Mouse (Mus musculus): ENCODE measurements around the gene Plcl2. TPM values are rescaled to one million over a fixed set of nuclear protein-coding genes. Genes with fewer than 3 reads are reported as not detected.

Plcl2 gene
- 98.6 and 122 TPM in 2 replicates for total RNA-seq (2023)

GRCm38 (mm10) chr17:50509251-50510104 lies at the start of gene Plcl2:
TSS of gene Plcl2 (plus strand) at chr17:50509403.

Other genes starting within 250 kb of the Plcl2 start
- gene Dazl, start 215.8 kb upstream of the Plcl2 start, total RNA-seq (2023), result not detected in 2 replicates

Data from neutrophil, adult 65 days (primary cell).